Mouse (Mus musculus) kidney, postnatal 4 days (tissue): Measurements from ENCODE around the gene Oxct1.

Source experiments
- DNase-seq, 2 experiments: peaks; one replicate each; pipeline ENCODE4 v3.0.0; 2021; ENCODE audit warnings: mixed read lengths in 2 of 2

Gene Oxct1

DNA sequence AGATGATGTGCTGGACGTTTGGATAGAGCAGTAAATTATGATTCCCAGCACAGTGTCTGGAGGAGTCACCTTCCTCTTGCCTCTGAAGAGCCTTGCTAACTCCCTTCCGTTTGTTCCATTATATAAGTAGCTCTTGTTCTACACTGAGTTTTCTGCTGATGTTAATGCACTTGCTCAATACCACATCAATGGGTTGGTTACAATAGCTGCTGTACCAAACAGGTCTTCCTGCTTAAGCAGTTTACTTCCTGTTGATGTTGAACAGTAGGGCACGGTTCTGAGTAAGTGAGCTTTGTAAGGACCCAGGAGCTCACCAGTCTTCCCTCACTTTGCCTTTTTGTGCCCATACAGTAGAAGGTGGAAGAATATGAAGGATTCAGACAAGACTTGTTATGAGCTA is 98.5 kb downstream of the Oxct1 start:
- DNase-seq: no peak

DNA sequence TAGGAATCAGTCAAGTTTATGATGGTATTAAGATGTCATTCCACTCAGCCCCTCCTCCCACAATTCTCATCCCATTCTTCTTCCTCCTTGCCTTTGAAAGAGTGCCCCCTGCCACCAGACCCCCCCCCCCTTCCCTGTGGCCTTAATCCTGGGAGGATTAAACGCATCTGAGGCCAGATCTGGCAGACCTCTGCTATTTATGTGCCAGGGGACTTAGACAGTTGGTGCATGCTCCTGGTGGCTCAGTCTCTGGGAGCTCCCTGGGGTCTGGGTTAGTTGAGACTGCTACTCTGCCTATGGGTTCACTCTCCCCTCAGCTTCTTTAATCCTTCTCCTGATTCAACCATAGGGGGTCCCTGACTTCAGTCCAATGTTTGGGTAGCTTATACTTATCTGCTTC is 112.3 kb downstream of the Oxct1 start:
- DNase-seq: no peak

DNA sequence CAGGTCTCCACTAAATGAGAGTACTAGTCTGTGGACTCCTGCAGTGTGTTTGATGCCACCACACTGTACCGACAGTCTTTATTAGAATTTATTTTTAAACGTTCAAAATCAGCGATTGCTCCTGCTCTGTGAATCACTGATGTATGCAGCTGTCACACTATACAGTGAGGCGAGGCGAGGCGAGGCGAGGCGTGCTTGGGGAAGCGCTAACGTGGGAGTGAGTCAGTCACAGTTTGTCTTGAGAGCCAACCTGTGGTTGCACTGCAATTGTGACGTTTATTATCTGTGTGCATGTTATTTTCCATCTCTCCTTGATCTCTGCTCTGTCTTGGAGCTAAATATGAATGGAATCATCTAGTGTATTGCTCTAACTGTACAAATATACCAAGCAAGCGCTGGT is 113.3 kb downstream of the Oxct1 start:
- no peak for DNase-seq

DNA sequence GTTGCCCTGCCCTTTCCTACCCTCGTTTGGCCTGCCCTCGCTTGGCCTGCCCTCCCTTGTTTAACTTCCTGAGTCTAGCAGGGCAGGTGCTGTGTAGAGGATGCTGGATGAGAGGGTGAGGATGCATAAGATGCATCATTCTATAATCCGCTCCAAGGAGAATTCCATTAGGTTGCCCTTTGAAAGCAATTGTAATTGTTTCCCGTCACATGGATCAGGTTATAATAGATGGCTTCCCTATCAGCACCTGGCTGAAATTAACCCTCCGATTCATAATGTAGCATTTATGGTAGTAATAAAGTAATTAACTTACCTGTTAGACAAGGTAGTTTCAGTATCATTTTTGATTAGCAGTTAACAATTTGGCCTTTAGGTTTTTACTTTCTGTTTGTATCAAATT is 119.2 kb downstream of the Oxct1 start:
- DNase-seq: no peak

DNA sequence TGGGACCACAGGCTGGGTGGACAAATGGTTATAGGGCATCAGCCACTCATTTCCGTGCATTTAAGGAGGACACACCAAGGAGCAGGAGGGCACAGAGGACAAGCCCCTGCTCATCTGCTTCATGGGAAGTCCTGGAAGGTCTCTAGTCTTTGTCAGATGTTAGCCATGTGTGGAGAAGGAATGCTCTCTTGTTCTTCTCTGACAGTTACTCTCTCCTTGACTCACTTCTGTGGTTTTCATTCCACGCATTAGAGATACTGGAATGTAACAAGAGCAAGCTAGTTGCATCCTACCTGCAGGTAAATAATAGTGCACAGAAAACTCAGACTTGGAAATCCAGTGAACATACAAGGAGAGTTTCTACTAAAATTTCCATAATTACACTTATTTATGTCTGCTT is 121.5 kb downstream of the Oxct1 start:
- no peak for DNase-seq

DNA sequence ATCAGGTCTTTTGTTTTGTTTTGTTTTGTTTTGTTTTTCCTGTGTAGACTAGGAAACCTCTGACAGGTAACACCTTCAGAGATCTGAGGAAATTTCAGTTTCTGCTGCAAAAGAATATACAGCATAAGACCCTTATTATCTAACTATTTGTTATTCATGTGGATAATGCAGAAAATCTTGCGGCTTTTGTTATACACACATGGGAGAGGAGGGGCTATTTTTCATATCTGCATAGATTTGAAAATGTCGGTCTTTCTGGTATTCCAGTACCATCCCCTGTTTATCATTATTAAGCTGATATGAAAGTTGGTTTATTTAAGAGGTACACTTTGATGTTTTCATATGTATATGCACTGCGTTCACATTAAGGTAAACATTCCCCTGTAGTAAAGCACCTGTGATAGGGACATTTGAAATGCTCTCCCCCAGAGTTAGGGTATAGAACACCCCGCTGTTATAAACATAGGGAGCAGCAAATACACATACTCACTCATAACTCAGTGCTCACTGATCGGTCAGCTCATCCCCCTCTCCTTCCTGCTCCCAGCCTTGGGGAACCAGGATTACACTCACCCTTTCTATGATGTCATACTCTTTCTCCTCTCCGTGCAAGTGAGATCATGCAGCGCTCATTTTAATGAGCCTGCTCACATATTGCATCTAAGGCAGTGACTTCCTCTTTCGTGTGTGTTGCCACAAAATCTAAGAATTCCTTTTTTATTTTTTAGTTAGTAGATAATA is 122.6 kb downstream of the Oxct1 start:
- DNase-seq: no peak

DNA sequence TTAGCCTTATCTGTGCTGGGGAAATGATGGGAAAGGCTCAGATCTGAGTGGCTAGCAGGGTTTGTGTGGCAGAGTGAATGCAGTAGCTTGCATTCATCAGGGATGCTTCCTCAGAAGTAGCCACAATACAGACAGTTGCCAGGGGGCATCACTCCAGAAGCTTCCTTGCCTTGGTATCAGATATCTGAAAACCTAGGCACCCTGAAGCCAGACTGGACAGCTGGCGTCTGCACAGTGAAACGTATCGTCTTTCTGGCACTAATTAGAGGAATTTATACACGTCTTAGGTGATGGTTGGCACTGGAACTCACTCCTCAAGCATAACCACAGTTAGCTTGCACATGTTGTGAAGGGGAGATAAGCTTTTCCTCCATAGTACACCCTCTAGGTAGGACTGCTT is 128.5 kb downstream of the Oxct1 start:
- DNase-seq: no peak

DNA sequence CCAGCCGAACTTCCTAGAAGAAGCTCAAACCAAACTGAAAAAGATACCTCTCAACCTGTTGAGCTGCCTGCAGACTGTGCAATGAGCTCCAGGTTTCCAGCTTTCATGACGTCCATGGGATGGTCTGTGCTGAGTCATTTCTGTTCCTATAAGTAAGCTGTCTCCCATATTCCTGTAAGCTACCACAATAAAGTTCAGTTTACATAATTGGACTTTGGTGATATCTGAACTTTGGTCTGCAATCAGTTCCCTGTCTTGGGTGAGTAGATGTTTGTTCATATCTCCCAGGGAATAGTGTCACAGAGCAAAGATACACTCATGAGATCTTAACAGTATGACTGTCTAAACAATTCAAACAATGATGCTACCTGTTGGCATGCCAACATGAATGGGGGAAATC is 141.8 kb downstream of the Oxct1 start:
- DNase-seq: no peak

DNA sequence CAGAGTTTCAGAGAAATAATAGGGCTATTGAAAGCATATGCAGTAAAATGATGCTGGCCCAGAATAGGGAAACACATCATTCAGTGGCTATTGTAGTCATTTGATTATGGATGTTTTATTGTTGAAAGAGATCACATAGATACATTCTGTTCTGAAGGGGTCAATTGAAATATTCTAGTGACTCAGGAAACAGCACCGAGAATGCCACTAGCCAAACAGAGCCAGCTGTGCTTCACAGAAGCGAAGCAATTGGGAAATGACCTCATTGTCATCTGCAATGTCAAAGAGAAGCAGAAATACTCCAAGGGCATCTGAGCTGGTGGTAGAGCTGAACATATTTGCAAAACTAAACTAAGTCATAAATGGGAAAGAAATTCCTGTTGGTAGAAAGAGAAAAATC is 145.4 kb downstream of the Oxct1 start:
- no peak for DNase-seq

DNA sequence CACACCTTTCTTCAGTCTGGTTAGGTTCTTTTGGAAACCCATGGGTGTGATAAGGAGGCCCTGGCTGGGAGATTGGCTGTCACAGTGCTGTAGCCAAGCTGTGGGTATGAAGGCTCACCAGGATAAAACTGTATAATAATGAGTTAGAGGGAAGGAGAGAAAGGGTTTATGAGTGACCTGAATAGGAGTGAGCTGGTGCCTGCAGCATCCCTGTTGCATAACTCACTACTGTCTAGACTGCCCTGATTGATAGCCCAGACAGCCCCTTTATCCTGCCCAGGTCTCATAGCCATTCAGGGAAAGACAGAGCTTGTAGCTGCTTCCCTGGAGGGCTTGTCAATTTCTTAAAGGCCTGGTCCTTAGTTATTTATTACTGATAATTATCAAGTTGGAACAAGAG is 171.7 kb downstream of the Oxct1 start:
- DNase-seq: no peak
